Mouse (Mus musculus) testis, adult 2 months (tissue): ENCODE results near the gene Smg9.

Experiments used
- CTCF ChIP-seq: fragments of 200-500 bp; IDR thresholded peaks from 2 replicates; pipeline ENCODE4 v1.5.1; 2012; ENCODE audit warnings: low read depth, mild to moderate bottlenecking, inconsistent platforms, low read length, moderate library complexity; ENCODE audit not compliant: control insufficient read depth, insufficient read depth, insufficient replicate concordance
- POLR2A ChIP-seq: fragments of 200-500 bp; IDR thresholded peaks from 2 replicates; pipeline ENCODE4 v1.6.1; 2012; ENCODE audit warnings: low read depth, mild to moderate bottlenecking, inconsistent platforms, low read length, moderate library complexity; ENCODE audit not compliant: control insufficient read depth

DNA sequence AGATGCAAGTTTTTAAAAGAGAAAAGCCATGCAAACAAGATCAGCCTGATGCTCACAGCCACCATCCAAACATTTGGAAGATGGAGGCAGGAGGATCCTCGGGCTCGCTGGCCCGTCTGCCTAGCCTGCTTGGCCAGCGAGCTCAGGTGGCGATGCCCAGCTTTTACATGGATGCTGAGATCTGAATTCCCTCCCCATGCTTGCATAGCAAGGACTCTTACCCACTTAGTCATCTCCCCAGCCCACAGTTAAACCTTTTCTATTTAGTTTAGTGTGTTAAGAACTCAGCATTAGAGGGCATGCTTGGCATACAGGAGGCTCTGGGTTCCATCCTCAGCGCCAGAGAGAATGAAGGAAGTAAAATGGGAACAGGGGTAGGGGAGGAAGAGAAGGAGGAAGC lies 39.8 kb downstream of the Smg9 start:
- no peak for TF ChIP-seq CTCF
- no peak for TF ChIP-seq POLR2A
